Mouse (Mus musculus): ENCODE measurements around the gene Panx1.
A peak's percentile ranks its signal among the peaks of the same experiment; 100 is the strongest.

DNA sequence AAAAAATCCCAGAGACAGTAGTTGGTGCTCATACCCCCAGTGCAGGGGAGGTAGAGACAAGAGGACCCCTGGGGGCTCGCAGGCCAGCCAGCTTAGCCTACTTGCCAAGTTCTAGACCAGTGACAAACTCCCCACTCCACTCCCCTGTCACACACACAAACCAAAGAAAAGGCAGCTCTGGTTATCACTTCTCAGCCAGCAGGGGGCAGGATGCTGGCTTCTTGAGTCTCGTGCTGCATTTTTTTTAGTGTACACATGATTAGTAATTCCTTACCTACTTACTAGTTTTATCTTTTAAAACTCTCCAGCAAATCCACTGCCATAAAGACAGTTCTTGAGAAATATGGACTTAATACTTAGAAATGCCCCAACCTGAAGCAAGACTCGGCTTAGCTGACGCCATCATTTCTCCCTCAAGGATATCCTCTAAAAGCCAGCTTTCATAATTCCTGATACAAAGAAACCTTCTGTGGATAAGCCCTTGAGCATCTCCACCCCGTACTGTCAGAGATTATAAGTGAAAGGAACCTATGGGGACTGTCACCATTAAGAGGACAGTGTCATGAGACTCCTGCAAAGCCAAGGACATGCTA lies 11.6 kb downstream of the Panx1 start:
- peak; percentile 69 for TF ChIP-seq CTCF (IDR thresholded peaks at IDR 0.05; ENCODE audit: low read depth)
- TF ChIP-seq EP300 (IDR thresholded peaks at IDR 0.05; ENCODE audit: low read depth), result no peak

Data from liver, postnatal 0 days (tissue).